Mouse (Mus musculus) MEL-GATA-1-ER (cell line): Measurements from ENCODE around the gene Armc2.

Experiments
- DNase-seq: peaks from one replicate; pipeline ENCODE4 v3.0.0-alpha.2; 2012; ENCODE audit warnings: low read depth; ENCODE audit errors: extremely low read depth

Gene Armc2

DNA sequence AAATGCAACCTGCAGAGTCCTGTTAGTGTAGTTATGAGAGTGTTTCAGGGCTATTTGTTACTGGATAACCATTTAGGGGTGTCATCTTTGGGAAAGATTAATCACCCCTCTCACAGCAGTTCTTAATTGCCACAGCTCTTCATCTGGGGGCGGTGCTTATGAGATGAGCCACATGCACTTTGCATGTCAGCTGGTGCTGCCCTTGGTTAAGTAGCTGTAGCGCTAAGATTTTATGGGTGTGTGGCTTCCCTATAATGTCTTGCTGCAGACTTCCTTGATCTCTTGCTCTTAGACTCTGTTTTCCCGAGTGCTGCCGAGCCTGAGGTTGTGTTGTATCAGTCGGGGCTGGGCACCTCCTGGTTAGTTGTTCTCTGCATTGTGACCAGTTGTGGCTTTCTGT, 150.3 kb downstream of the Armc2 start:
- no peak for DNase-seq

- no peak for DNase-seq
Measured at GRCm38 (mm10) chr10:41866838-41867154, 151.4 kb downstream of the Armc2 start.

GRCm38 (mm10) chr10:41866069-41866837, 152.0 kb downstream of the Armc2 start:
- DNase-seq: no peak
